Mouse (Mus musculus) limb, embryonic 13.5 days (tissue): ENCODE measurements around the gene Ogfod1. TPM values are rescaled to one million over a fixed set of nuclear protein-coding genes. Genes with fewer than 3 reads are reported as not detected.

Experiments
- ATAC-seq: fragments of 200-750 bp; cut with Nextera tagmentation; 2 replicates; pipeline ENCODE4 v1.8.0; 2017; ENCODE audit warnings: low read depth, moderate number of reproducible peaks, moderate TSS enrichment; ENCODE audit not compliant: low FRiP score
- H3K27ac ChIP-seq: fragments of 300-500 bp; sonication (generic); 2 replicates; pipeline ENCODE4 v1.5.1; 2015; ENCODE audit warnings: inconsistent platforms, mild to moderate bottlenecking, moderate library complexity
- H3K27me3 ChIP-seq: fragments of 300-500 bp; sonication (generic); 2 replicates; pipeline ENCODE4 v1.6.1; 2015; ENCODE audit warnings: mild to moderate bottlenecking, inconsistent platforms
- H3K36me3 ChIP-seq: fragments of 300-500 bp; sonication (generic); 2 replicates; pipeline ENCODE4 v1.6.1; 2015; ENCODE audit warnings: inconsistent platforms, mild to moderate bottlenecking, moderate library complexity
- H3K4me1 ChIP-seq: fragments of 300-500 bp; sonication (generic); 2 replicates; pipeline ENCODE4 v1.6.1; 2015; ENCODE audit warnings: inconsistent platforms
- H3K4me2 ChIP-seq: fragments of 300-500 bp; sonication (generic); replicated peaks from 2 replicates; pipeline ENCODE4 v1.6.1; 2015; ENCODE audit warnings: inconsistent platforms, mild to moderate bottlenecking, moderate library complexity
- H3K4me3 ChIP-seq: fragments of 300-500 bp; sonication (generic); 2 replicates; pipeline ENCODE4 v1.5.1; 2015; ENCODE audit warnings: moderate library complexity, mild to moderate bottlenecking, inconsistent platforms
- H3K9ac ChIP-seq: fragments of 300-500 bp; sonication (generic); 2 replicates; pipeline ENCODE4 v1.6.1; 2015; ENCODE audit warnings: mild to moderate bottlenecking, inconsistent platforms
- H3K9me3 ChIP-seq: fragments of 300-500 bp; sonication (generic); 2 replicates; pipeline ENCODE4 v1.6.1; 2016; ENCODE audit warnings: inconsistent platforms
- WGBS: fragments of 180-500 bp; shearing (Covaris S2); methylation state at CpG from one replicate; pipeline ENCODE4 v1.1.7; 2015; 5-methylcytosine and 5-hydroxymethylcytosine counted together
- polyA plus RNA-seq: library from polyadenylated mRNA; unstranded; fragments of >200 nt; fragmentation: Nextera tagmentation; extraction: Ambion mirVana; gene quantifications from 2 replicates; pipeline ENCODE4 v1.2.1, GENCODE M21; 2015

Ogfod1 gene
- polyA plus RNA-seq: 15.8 and 16.7 TPM in 2 replicates

- Histone ChIP-seq H3K27ac (peak within 1 kb of the TSS; percentile 75), H3K36me3 (peaks cover 10% of the 10 kb centered on the region), H3K9me3 (no peaks in the 10 kb centered on the region), H3K27me3 (no peaks in the 10 kb centered on the region), H3K4me1 (peaks cover 24% of the 10 kb centered on the region), H3K4me2 (peak within 1 kb of the TSS; percentile 87), H3K4me3 (peak within 1 kb of the TSS; percentile 78), H3K9ac (peak within 1 kb of the TSS; percentile 73)
- peak; percentile 99 for ATAC-seq
- WGBS: under 1% methylated on average over 40 of the region's 41 CpGs
These were observed at the start of gene Ogfod1, which contains the start of gene Nudt21 for GRCm38 (mm10) chr8:94036944-94037524. Ogfod1 (plus strand) TSS chr8:94037198. Nudt21 (minus strand) TSS chr8:94037031.

GRCm38 (mm10) chr8:93989739-93990138 is 47.3 kb upstream of the Ogfod1 start:
- Histone ChIP-seq H3K4me2 (no peak overlapping the region), H3K9ac (no peak overlapping the region), H3K27me3 (no peaks in the 10 kb centered on the region), H3K36me3 (peaks cover 65% of the 10 kb centered on the region), H3K27ac (no peak overlapping the region), H3K9me3 (peaks cover 4% of the 10 kb centered on the region; the same call in 1 of the 2 replicates), H3K4me1 (no peaks in the 10 kb centered on the region), H3K4me3 (no peak overlapping the region)
- no peak for ATAC-seq
- 93% methylated on average over 4 of the region's 4 CpGs for WGBS

GRCm38 (mm10) chr8:93998961-93999360 is 38.0 kb upstream of the Ogfod1 start:
- no peak overlapping the region for H3K27ac ChIP-seq
- H3K4me3 ChIP-seq: no peak overlapping the region
- H3K4me2 ChIP-seq: no peak overlapping the region
- H3K36me3 ChIP-seq: peaks cover 67% of the 10 kb centered on the region
- H3K9ac ChIP-seq: no peak overlapping the region
- ATAC-seq: no peak
- WGBS: 88% methylated on average over 2 of the region's 2 CpGs
- H3K4me1 ChIP-seq: no peaks in the 10 kb centered on the region
- H3K27me3 ChIP-seq: no peaks in the 10 kb centered on the region
- H3K9me3 ChIP-seq: no peaks in the 10 kb centered on the region

GRCm38 (mm10) chr8:94004139-94004538 is 32.9 kb upstream of the Ogfod1 start:
- no peaks in the 10 kb centered on the region for H3K27me3 ChIP-seq
- no peak overlapping the region for H3K9ac ChIP-seq
- H3K4me1 ChIP-seq: peaks cover 3% of the 10 kb centered on the region
- H3K36me3 ChIP-seq: peaks cover 46% of the 10 kb centered on the region
- no peak for ATAC-seq
- no peaks in the 10 kb centered on the region for H3K9me3 ChIP-seq
- H3K27ac ChIP-seq: no peak overlapping the region
- 90% methylated on average over 9 of the region's 9 CpGs for WGBS
- no peak overlapping the region for H3K4me2 ChIP-seq
- no peak overlapping the region for H3K4me3 ChIP-seq

- WGBS: 69% methylated on average over 15 of the region's 15 CpGs
- Histone ChIP-seq H3K27ac (no peak overlapping the region), H3K9ac (no peak overlapping the region), H3K27me3 (no peaks in the 10 kb centered on the region), H3K9me3 (no peaks in the 10 kb centered on the region), H3K4me1 (peaks cover 24% of the 10 kb centered on the region), H3K36me3 (peaks cover 5% of the 10 kb centered on the region), H3K4me3 (no peak overlapping the region), H3K4me2 (no peak overlapping the region)
- ATAC-seq: no peak
These were observed 27.7 kb upstream of the Ogfod1 start for GRCm38 (mm10) chr8:94009243-94009845.

- no peak overlapping the region for H3K4me3 ChIP-seq
- H3K4me1 ChIP-seq: peaks cover 24% of the 10 kb centered on the region
- peak overlapping the region; percentile 36 for H3K4me2 ChIP-seq
- no peak overlapping the region for H3K9ac ChIP-seq
- H3K36me3 ChIP-seq: peaks cover 6% of the 10 kb centered on the region
- ATAC-seq: no peak
- H3K27ac ChIP-seq: no peak overlapping the region
- H3K27me3 ChIP-seq: no peaks in the 10 kb centered on the region
- no peaks in the 10 kb centered on the region for H3K9me3 ChIP-seq
- WGBS: 69% methylated on average over 2 of the region's 2 CpGs
These were observed 26.8 kb upstream of the Ogfod1 start for GRCm38 (mm10) chr8:94010101-94010705.

GRCm38 (mm10) chr8:94011076-94012012 is 25.7 kb upstream of the Ogfod1 start:
- peaks cover 6% of the 10 kb centered on the region for H3K36me3 ChIP-seq
- peaks cover 24% of the 10 kb centered on the region for H3K4me1 ChIP-seq
- H3K4me2 ChIP-seq: peak overlapping the region; percentile 86
- no peaks in the 10 kb centered on the region for H3K9me3 ChIP-seq
- no peaks in the 10 kb centered on the region for H3K27me3 ChIP-seq
- 3% methylated on average over 48 of the region's 48 CpGs for WGBS
- H3K27ac ChIP-seq: peak overlapping the region; percentile 92
- no peak for ATAC-seq
- H3K9ac ChIP-seq: peak overlapping the region; percentile 97
- peak overlapping the region; percentile 94 for H3K4me3 ChIP-seq

GRCm38 (mm10) chr8:94012013-94012951 is 24.7 kb upstream of the Ogfod1 start, which contains the start of gene Amfr:
Amfr (minus strand) TSS chr8:94012842.
- peaks cover 6% of the 10 kb centered on the region for H3K36me3 ChIP-seq
- no peaks in the 10 kb centered on the region for H3K9me3 ChIP-seq
- H3K27me3 ChIP-seq: no peaks in the 10 kb centered on the region
- H3K4me3 ChIP-seq: peak within 1 kb of the TSS; percentile 94
- peak within 1 kb of the TSS; percentile 86 for H3K4me2 ChIP-seq
- peak within 1 kb of the TSS; percentile 92 for H3K27ac ChIP-seq
- H3K9ac ChIP-seq: peak within 1 kb of the TSS; percentile 97
- H3K4me1 ChIP-seq: peaks cover 24% of the 10 kb centered on the region
- ATAC-seq: peak; percentile 95
- WGBS: under 1% methylated on average over 125 of the region's 130 CpGs

- WGBS: 39% methylated on average over 7 of the region's 7 CpGs
- Histone ChIP-seq H3K27me3 (no peaks in the 10 kb centered on the region), H3K27ac (peak overlapping the region; percentile 92; the same call in 1 of the 2 replicates), H3K9me3 (no peaks in the 10 kb centered on the region), H3K36me3 (peaks cover 6% of the 10 kb centered on the region), H3K4me2 (peak overlapping the region; percentile 86), H3K4me3 (peak overlapping the region; percentile 94), H3K9ac (peak overlapping the region; percentile 97), H3K4me1 (peaks cover 24% of the 10 kb centered on the region)
- ATAC-seq: no peak
These were observed 23.9 kb upstream of the Ogfod1 start for GRCm38 (mm10) chr8:94013026-94013612.

- Histone ChIP-seq H3K4me3 (no peak overlapping the region), H3K36me3 (peaks cover 79% of the 10 kb centered on the region)
- 93% methylated on average over 6 of the region's 6 CpGs for WGBS
These were observed 13.1 kb upstream of the Ogfod1 start for GRCm38 (mm10) chr8:94023916-94024315.

More at GRCm38 (mm10) chr8:94023916-94024315, 13.1 kb upstream of the Ogfod1 start:
- H3K9me3 ChIP-seq: no peaks in the 10 kb centered on the region
- no peak overlapping the region for H3K9ac ChIP-seq
- no peak overlapping the region for H3K27ac ChIP-seq
- H3K27me3 ChIP-seq: no peaks in the 10 kb centered on the region
- ATAC-seq: no peak
- no peaks in the 10 kb centered on the region for H3K4me1 ChIP-seq
- H3K4me2 ChIP-seq: no peak overlapping the region
